Mouse (Mus musculus): ENCODE data around the gene Sbpl. TPM values are rescaled to one million over a fixed set of nuclear protein-coding genes. Genes with fewer than 3 reads are reported as not detected.
"Not testable (repeated sequence)": the region's sequence is repeated elsewhere in the genome, so short reads cannot be mapped to it uniquely, and the experiment has no call there.

Sbpl gene
- total RNA-seq, 4 experiments from 2014 or later: not detected

DNA sequence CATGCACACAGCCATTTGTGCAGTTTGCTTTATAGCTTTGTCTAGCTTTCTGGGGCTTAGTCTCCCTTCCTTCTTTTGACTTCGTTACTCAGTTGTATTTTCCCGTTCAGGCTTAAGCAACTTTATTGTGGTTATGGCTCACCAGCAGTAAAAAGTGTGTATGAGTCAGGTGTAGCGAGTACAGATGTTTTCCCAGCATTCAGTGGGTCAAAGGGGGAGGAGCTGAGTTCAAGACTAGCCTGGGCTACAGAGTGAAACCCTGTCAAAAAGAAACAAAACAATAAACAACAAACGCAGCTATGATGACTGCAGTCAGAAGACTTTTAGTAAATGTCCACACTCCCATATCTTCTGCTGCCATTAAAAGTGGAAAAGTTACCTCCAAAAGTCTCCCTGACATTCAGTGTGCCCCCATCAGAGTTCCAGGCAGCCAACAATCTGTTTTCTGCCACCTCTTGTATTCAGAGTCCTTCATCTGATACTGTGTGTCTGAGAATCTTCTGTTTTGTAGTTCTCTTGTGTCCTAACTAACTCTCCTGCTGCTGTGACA, 6.6 kb upstream of the Sbpl start:
- DNase-seq (ENCODE audit: low spot score in 2 of 2): no peak

- peak; percentile 39 to 59 for DNase-seq (ENCODE audit: low spot score in 2 of 2)
Observed at GRCm38 (mm10) chr17:23960084-23960738, 5.1 kb upstream of the Sbpl start.

DNA sequence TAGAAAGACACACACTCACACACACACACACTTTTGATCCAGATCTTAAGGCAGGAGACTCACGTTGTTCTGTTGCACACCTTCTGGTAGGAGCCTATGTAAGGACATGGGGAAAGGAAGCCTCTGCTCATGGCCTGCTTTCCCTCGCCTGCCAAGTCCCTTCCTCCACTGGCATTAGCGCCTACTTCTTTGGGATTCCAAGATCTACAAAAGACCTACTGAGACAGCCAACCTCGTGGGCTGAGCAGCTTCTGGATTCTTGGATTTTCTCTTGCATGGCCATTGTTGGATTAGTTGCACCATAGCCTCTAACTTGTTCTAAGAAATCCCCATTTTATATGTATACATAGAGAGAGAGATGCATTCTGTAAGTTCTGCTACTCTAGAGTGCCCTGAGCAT, 4.2 kb downstream of the Sbpl start:
- not testable (repeated sequence) for DNase-seq (ENCODE audit: low spot score in 2 of 2)

- DNase-seq (ENCODE audit: low spot score in 2 of 2): no peak
Observed at GRCm38 (mm10) chr17:23949068-23949467, 6.0 kb downstream of the Sbpl start.

DNA sequence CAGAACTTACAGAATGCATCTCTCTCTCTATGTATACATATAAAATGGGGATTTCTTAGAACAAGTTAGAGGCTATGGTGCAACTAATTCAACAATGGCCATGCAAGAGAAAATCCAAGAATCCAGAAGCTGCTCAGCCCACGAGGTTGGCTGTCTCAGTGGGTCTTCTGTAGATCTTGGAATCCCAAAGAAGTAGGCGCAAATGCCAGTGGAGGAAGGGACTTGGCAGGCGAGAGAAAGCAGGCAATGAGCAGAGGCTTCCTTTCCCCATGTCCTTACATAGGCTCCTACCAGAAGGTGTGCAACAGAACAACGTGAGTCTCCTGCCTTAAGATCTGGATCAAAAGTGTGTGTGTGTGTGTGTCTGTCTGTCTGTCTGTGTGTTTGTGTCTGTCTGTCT, 7.6 kb downstream of the Sbpl start:
- DNase-seq (ENCODE audit: low spot score in 2 of 2): not testable (repeated sequence)

DNA sequence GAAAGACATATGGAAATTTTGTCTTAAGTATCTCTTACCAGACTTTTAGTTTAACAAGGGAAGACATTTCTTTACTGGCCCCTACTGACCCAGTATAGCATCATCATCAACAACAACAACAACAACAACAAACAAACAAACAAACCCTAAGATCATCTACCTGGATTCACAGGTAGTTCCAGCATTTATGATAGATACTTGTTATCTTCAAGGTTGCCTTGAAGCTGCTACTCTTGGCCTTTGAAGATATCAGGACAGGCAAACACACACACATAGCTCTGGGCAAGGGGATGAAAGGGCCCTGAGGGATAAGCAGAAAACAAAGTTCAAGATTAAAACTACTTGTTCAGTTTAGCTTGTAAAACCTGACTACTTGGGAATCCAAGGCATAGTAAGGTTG, 13.7 kb downstream of the Sbpl start, which contains the start of gene Sbp:
TSS of gene Sbp (plus strand) at position 301 of the 400 bp plus-strand sequence.
- DNase-seq (ENCODE audit: low spot score in 2 of 2): no peak

GRCm38 (mm10) chr17:23931157-23931556, 23.9 kb downstream of the Sbpl start:
- no peak for DNase-seq (ENCODE audit: low spot score in 2 of 2)

DNA sequence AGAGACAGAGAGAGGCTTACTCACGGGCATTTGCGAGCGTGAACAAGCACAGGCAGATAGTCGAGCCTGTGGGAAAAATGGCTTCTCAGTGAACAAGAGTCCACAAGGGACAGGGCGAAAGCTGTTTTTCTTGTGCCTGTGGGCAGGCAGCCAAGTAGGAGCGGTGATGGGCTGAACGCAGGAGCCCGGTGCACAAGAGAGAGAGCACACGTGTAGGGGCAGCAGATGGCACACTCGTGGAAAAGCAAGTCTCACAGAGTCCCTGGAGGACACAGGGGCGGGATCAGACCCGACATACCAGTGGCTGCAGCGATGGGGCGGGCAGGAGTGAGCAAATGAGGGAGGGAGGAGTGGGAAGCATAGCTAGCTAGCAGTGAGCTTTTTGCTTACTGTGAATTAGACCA, 30.0 kb downstream of the Sbpl start:
- peak; percentile 6 to 55 for DNase-seq (ENCODE audit: low spot score in 2 of 2)

- DNase-seq (ENCODE audit: low spot score in 2 of 2): peak; percentile 94 to 95
Observed at GRCm38 (mm10) chr17:23924531-23925007, 30.5 kb downstream of the Sbpl start.

- not testable (repeated sequence) for DNase-seq (ENCODE audit: low spot score in 2 of 2)
Observed at GRCm38 (mm10) chr17:23917158-23917557, 37.9 kb downstream of the Sbpl start, which contains the start of gene Dcpp3. Gene Dcpp3 (plus strand): TSS chr17:23917458.

Other genes with a start within 250 kb of the Sbpl start
- not detected for gene 1520401A03Rik, start 232.5 kb downstream of the Sbpl start, total RNA-seq (2022)
- under 1 TPM; 0.17 to 0.65 (median 0.40) TPM for gene Pkmyt1, start 228.9 kb downstream of the Sbpl start, total RNA-seq (2022)
- gene Paqr4, start 214.4 kb downstream of the Sbpl start, total RNA-seq (2022): 1 to 10 TPM; 1.5 to 2.5 (median 1.9) TPM
- not detected for gene Kremen2, start 209.4 kb downstream of the Sbpl start, total RNA-seq (2022)
- gene Flywch1, start 183.7 kb downstream of the Sbpl start, total RNA-seq (2022): 10 to 100 TPM; 48.7 to 63.8 (median 54.3) TPM
- gene Flywch2, start 169.2 kb downstream of the Sbpl start, total RNA-seq (2022): not detected
- 100 to 1,000 TPM; 152 to 180 (median 170) TPM for gene Srrm2, start 164.7 kb downstream of the Sbpl start, total RNA-seq (2022)
- 100 to 1,000 TPM; 403 to 511 (median 426) TPM for gene Elob, start 126.1 kb downstream of the Sbpl start, total RNA-seq (2022)
- gene Prss33, start 119.2 kb downstream of the Sbpl start, total RNA-seq (2022): not detected
- not detected for gene Prss32, start 111.4 kb downstream of the Sbpl start, total RNA-seq (2022)
- gene Prss41, start 111.1 kb downstream of the Sbpl start, total RNA-seq (2022): under 1 TPM in 2 of 4 experiments, not detected in 2; 0.68 to 0.85 TPM
- not detected for gene Prss21, start 87.2 kb downstream of the Sbpl start, total RNA-seq (2022)
- gene Dcpp1, start 74.4 kb downstream of the Sbpl start, total RNA-seq (2022): not detected
- gene Dcpp2, start 74.4 kb downstream of the Sbpl start, total RNA-seq (2022): not detected
- gene Dcpp3, start 37.8 kb downstream of the Sbpl start, total RNA-seq (2022): not detected
- gene Sbp, start 13.6 kb downstream of the Sbpl start, total RNA-seq (2022): not detected
- gene Prss30, start 25.3 kb upstream of the Sbpl start, total RNA-seq (2022): not detected
- not detected for gene Prss22, start 42.8 kb upstream of the Sbpl start, total RNA-seq (2022)
- not detected for gene Prss27, start 82.9 kb upstream of the Sbpl start, total RNA-seq (2022)
- gene Kctd5, start 118.2 kb upstream of the Sbpl start, total RNA-seq (2022): 1 to 10 TPM; 5.8 to 8.0 (median 6.1) TPM
- 10 to 100 TPM; 36.6 to 43.2 (median 39.8) TPM for gene Pdpk1, start 195.7 kb upstream of the Sbpl start, total RNA-seq (2022)
- 10 to 100 TPM in 2 of 4 experiments, 1 to 10 TPM in 2; 9.4 to 12.8 (median 10.3) TPM for gene Amdhd2, start 208.5 kb upstream of the Sbpl start, total RNA-seq (2022)
- gene Atp6v0c, start 214.4 kb upstream of the Sbpl start, total RNA-seq (2022): 100 to 1,000 TPM; 152 to 173 (median 158) TPM

Measured in gastrocnemius, adult 8-10 months (tissue).